Mouse (Mus musculus) liver, embryonic 14.5 days (tissue): Measurements from ENCODE around the gene Fam131a.

Source experiments
- CTCF ChIP-seq: IDR thresholded peaks from 2 replicates; pipeline ENCODE4 v1.5.1; 2016; ENCODE audit warnings: antibody characterized with exemption, low read depth, control low read depth
- EP300 ChIP-seq: IDR thresholded peaks from 2 replicates; pipeline ENCODE4 v1.6.1; 2016; ENCODE audit warnings: antibody characterized with exemption, low read depth

DNA sequence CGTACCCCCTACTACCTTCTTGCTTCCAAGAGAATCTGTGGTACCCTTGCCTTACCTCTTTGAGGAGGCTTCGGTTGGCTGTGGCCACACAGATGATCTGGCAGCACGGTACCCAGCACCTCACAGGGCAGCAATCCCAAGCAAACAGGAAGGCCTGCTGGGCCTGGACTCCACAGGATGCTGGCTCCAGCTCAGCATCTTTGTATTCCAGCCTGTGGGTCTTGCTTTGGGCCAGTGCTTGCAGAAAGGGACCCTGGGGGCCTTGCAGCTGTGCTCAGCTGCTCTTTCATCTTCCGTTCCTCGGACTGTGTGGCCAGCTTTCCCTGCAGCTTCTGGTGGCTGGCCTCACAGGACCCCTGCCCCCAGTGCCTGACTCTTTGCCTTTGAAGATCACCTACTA lies 7.0 kb downstream of the Fam131a start:
- TF ChIP-seq EP300 (no peak), CTCF (no peak)
